In genomic region chr12:54160279-54160678, GRCm38 (mm10) we compare ENCODE assay signal across 24 mouse cellular contexts. TPM values are rescaled to one million over a fixed set of nuclear protein-coding genes. Genes with fewer than 3 reads are reported as not detected.
DNase-seq lines count a peak whose midpoint lies in the region; ATAC-seq and TF ChIP-seq lines count a peak whose summit lies in the region.
"Had no signal": no experiment of that assay in that cellular context is flagged by ENCODE, and none has a peak within 500 bp of the region (broad histone marks: within the 10 kb centered on the region; RNA-seq: fewer than 3 reads in every experiment).

No protein-coding gene starts in this region.

- TF ChIP-seq EP300 in liver, postnatal 0 days (IDR thresholded peaks at IDR 0.05; ENCODE audit: low read depth): no peak

- peak; percentile 5; the same call in 1 of the 2 replicates for ATAC-seq in kidney, embryonic 14.5 days (ENCODE audit: low FRiP score, low TSS enrichment)
- ATAC-seq in liver, embryonic 12.5 days: no peak
- ATAC-seq in liver, postnatal 0 days: no peak
- ATAC-seq: forebrain, embryonic 13.5 days; forebrain, embryonic 16.5 days; hindbrain, embryonic 16.5 days had no signal

- DNase-seq in kidney, adult 9 months: no peak
- no peak for DNase-seq in liver, postnatal 0 days
- DNase-seq in R1 (ENCODE audit: low read depth, low spot score): peak; percentile 68
- DNase-seq in gastrocnemius, adult 18-20 months (ENCODE audit: low spot score): no peak
- DNase-seq: adrenal gland, postnatal 10 days; adrenal gland, postnatal 36 days; cerebellum, adult 18-20 months; cerebellum, adult 9-10 months; cerebellum, postnatal 14 days; gastrocnemius, adult 2 months; gastrocnemius, postnatal 14 days; heart, adult 11 months; heart, postnatal 10 days; heart, postnatal 36 days had no signal

- no peaks in the 10 kb centered on the region for H3K36me3 ChIP-seq in kidney, embryonic 14.5 days (ENCODE audit: control insufficient read depth, insufficient read depth, low read length)
- H3K36me3 ChIP-seq in liver, embryonic 12.5 days: no peaks in the 10 kb centered on the region
- no peaks in the 10 kb centered on the region for H3K36me3 ChIP-seq in liver, postnatal 0 days (replicated peaks; ENCODE audit: insufficient read depth, low read length)
- H3K36me3 ChIP-seq: forebrain, embryonic 10.5 days; heart, embryonic 12.5 days; heart, embryonic 15.5 days; hindbrain, embryonic 10.5 days; hindbrain, embryonic 13.5 days had no signal

- no peak overlapping the region for H3K4me2 ChIP-seq in kidney, embryonic 14.5 days (replicated peaks; ENCODE audit: low read depth, low read length)
- no peak overlapping the region for H3K4me2 ChIP-seq in liver, embryonic 12.5 days
- no peak overlapping the region for H3K4me2 ChIP-seq in liver, postnatal 0 days (ENCODE audit: low read depth, low read length)
- H3K4me2 ChIP-seq: forebrain, embryonic 13.5 days; heart, embryonic 12.5 days; heart, embryonic 15.5 days; hindbrain, embryonic 13.5 days had no signal

- 51% methylated on average over 2 of the region's 2 CpGs for WGBS in kidney, embryonic 14.5 days
- 83% methylated on average over 2 of the region's 2 CpGs for WGBS in liver, embryonic 12.5 days (ENCODE audit: insufficient replicate concordance)
- WGBS in liver, postnatal 0 days (ENCODE audit: insufficient replicate concordance): 84% methylated on average over 2 of the region's 2 CpGs

- TF ChIP-seq CTCF in liver, postnatal 0 days (IDR thresholded peaks at IDR 0.05; ENCODE audit: low read depth): no peak

- no peaks in the 10 kb centered on the region; the same call in 1 of the 2 replicates for H3K9me3 ChIP-seq in kidney, embryonic 14.5 days (ENCODE audit: control insufficient read depth, low read length)
- H3K9me3 ChIP-seq in liver, embryonic 12.5 days (replicated peaks): no peaks in the 10 kb centered on the region
- no peaks in the 10 kb centered on the region for H3K9me3 ChIP-seq in liver, postnatal 0 days (ENCODE audit: low read length)
- H3K9me3 ChIP-seq: heart, embryonic 12.5 days; heart, embryonic 15.5 days had no signal

- H3K4me1 ChIP-seq in kidney, embryonic 14.5 days (ENCODE audit: control insufficient read depth, insufficient read depth, low read length): peaks cover 8% of the 10 kb centered on the region; the same call in 1 of the 2 replicates
- H3K4me1 ChIP-seq in liver, embryonic 12.5 days: peaks cover 63% of the 10 kb centered on the region
- H3K4me1 ChIP-seq in liver, postnatal 0 days (ENCODE audit: insufficient read depth): peaks cover 54% of the 10 kb centered on the region

- H3K4me3 ChIP-seq in kidney, embryonic 14.5 days (ENCODE audit: low read length): no peak overlapping the region
- H3K4me3 ChIP-seq in liver, embryonic 12.5 days: no peak overlapping the region
- H3K4me3 ChIP-seq in liver, postnatal 0 days (ENCODE audit: low read depth, low read length): no peak overlapping the region
- H3K4me3 ChIP-seq: forebrain, embryonic 10.5 days; forebrain, embryonic 13.5 days; gastrocnemius, adult 2 months; heart, embryonic 12.5 days; heart, embryonic 15.5 days; hindbrain, embryonic 10.5 days; hindbrain, embryonic 13.5 days had no signal

- no peaks in the 10 kb centered on the region; the same call in 1 of the 2 replicates for H3K27me3 ChIP-seq in kidney, embryonic 14.5 days (ENCODE audit: control insufficient read depth, insufficient read depth, low read length)
- H3K27me3 ChIP-seq in liver, embryonic 12.5 days (replicated peaks): peaks cover 20% of the 10 kb centered on the region; the same call in 1 of the 2 replicates
- H3K27me3 ChIP-seq in liver, postnatal 0 days (ENCODE audit: insufficient read depth, low read length): no peaks in the 10 kb centered on the region
- H3K27me3 ChIP-seq: heart, embryonic 15.5 days had no signal

- no peak overlapping the region for H3K9ac ChIP-seq in kidney, embryonic 14.5 days (ENCODE audit: low read depth, low read length)
- H3K9ac ChIP-seq in liver, embryonic 12.5 days: no peak overlapping the region
- no peak overlapping the region for H3K9ac ChIP-seq in liver, postnatal 0 days (replicated peaks)
- H3K9ac ChIP-seq: forebrain, embryonic 13.5 days; heart, embryonic 12.5 days; heart, embryonic 15.5 days; hindbrain, embryonic 13.5 days had no signal

- H3K27ac ChIP-seq in kidney, embryonic 14.5 days (ENCODE audit: low read depth, low read length): no peak overlapping the region
- 0 out of 2 replicates have a peak overlapping the region, but pooled peaks have one; percentile 14 for H3K27ac ChIP-seq in liver, embryonic 12.5 days
- no peak overlapping the region for H3K27ac ChIP-seq in liver, postnatal 0 days (ENCODE audit: low read depth)
- H3K27ac ChIP-seq: forebrain, embryonic 10.5 days; forebrain, embryonic 13.5 days; gastrocnemius, adult 2 months; heart, embryonic 15.5 days; hindbrain, embryonic 10.5 days; hindbrain, embryonic 13.5 days had no signal

RNA-seq across cellular contexts. Expression of gene Egln3, which starts 43.4 kb away (rescaled TPM):
- polyA plus RNA-seq in kidney, embryonic 14.5 days (2014; fragmentation: Nextera tagmentation; extraction: Ambion mirVana): 13.5 and 14.5 TPM in 2 replicates
- 3.5 and 3.8 TPM in 2 replicates for polyA plus RNA-seq in liver, embryonic 12.5 days (2016; fragmentation: Nextera tagmentation; extraction: Ambion mirVana)
- 8.6 and 12.1 TPM in 2 replicates for polyA plus RNA-seq in liver, postnatal 0 days (2015; fragmentation: Nextera tagmentation; extraction: Ambion mirVana)
- total RNA-seq in gastrocnemius, adult 18-20 months (2021): 10 to 100 TPM; 42.6 to 43.9 TPM
